Comparison of ENCODE assay signal across 8 mouse cellular contexts in genomic region chr14:52014271-52014760, GRCm38 (mm10). TPM values are rescaled to one million over a fixed set of nuclear protein-coding genes. Genes with fewer than 3 reads are reported as not detected.
DNase-seq lines count a peak whose midpoint lies in the region; ATAC-seq and TF ChIP-seq lines count a peak whose summit lies in the region.

No protein-coding gene starts in this region.

- peak overlapping the region; percentile 88 for H3K4me3 ChIP-seq in lung, adult 2 months (replicated peaks; ENCODE audit: extremely low read depth, low read depth, low read length)
- H3K4me3 ChIP-seq in forebrain, embryonic 11.5 days (ENCODE audit: low read depth, low read length), result peak overlapping the region; percentile 82
- peak overlapping the region; percentile 69 for H3K4me3 ChIP-seq in intestine, embryonic 16.5 days (ENCODE audit: low read length)
- H3K4me3 ChIP-seq in neural tube, embryonic 13.5 days, result peak overlapping the region; percentile 64

- TF ChIP-seq POLR2A in lung, adult 2 months (IDR thresholded peaks at IDR 0.05; ENCODE audit: borderline replicate concordance, extremely low read depth, low read depth, low read length), result no peak

- H3K9ac ChIP-seq in forebrain, embryonic 11.5 days (ENCODE audit: low read length), result peak overlapping the region; percentile 96
- H3K9ac ChIP-seq in intestine, embryonic 16.5 days (ENCODE audit: low read depth, low read length), result peak overlapping the region; percentile 80
- peak overlapping the region; percentile 91 for H3K9ac ChIP-seq in neural tube, embryonic 13.5 days

- DNase-seq in lung, adult 2 months, result no peak
- no peak for DNase-seq in lung, postnatal 4 days
- peak; percentile 89 for DNase-seq in forebrain, embryonic 11.5 days (ENCODE audit: low spot score)
- DNase-seq in spleen, postnatal 4 days (ENCODE audit: low spot score in 2 of 2), result no peak
- no peak for DNase-seq in adrenal gland, postnatal 4 days (ENCODE audit: low spot score in 2 of 2)
- DNase-seq in urinary bladder, adult 2 months (ENCODE audit: low spot score), result no peak

- no peaks in the 10 kb centered on the region for H3K27me3 ChIP-seq in forebrain, embryonic 11.5 days (ENCODE audit: control insufficient read depth, insufficient read depth, low read length)
- no peaks in the 10 kb centered on the region for H3K27me3 ChIP-seq in intestine, embryonic 16.5 days (replicated peaks; ENCODE audit: control insufficient read depth, insufficient read depth, low read length)
- no peaks in the 10 kb centered on the region for H3K27me3 ChIP-seq in neural tube, embryonic 13.5 days

- no peaks in the 10 kb centered on the region for H3K9me3 ChIP-seq in forebrain, embryonic 11.5 days (ENCODE audit: control insufficient read depth, low read length)
- no peaks in the 10 kb centered on the region for H3K9me3 ChIP-seq in intestine, embryonic 16.5 days (ENCODE audit: control insufficient read depth, low read length)
- H3K9me3 ChIP-seq in neural tube, embryonic 13.5 days, result no peaks in the 10 kb centered on the region

- no peak for TF ChIP-seq CTCF in lung, adult 2 months (IDR thresholded peaks at IDR 0.05; ENCODE audit: insufficient read depth, low read length)

- H3K27ac ChIP-seq in forebrain, embryonic 11.5 days (ENCODE audit: low read depth, low read length), result peak overlapping the region; percentile 100
- peak overlapping the region; percentile 95 for H3K27ac ChIP-seq in intestine, embryonic 16.5 days (ENCODE audit: low read length)
- peak overlapping the region; percentile 98 for H3K27ac ChIP-seq in neural tube, embryonic 13.5 days (replicated peaks)

- H3K4me1 ChIP-seq in lung, adult 2 months (ENCODE audit: control insufficient read depth, insufficient read depth, low read length), result peaks cover 11% of the 10 kb centered on the region
- peaks cover 49% of the 10 kb centered on the region for H3K4me1 ChIP-seq in forebrain, embryonic 11.5 days (replicated peaks; ENCODE audit: control insufficient read depth, insufficient read depth, low read length)
- H3K4me1 ChIP-seq in intestine, embryonic 16.5 days (ENCODE audit: control insufficient read depth, insufficient read depth, low read length), result peaks cover 42% of the 10 kb centered on the region
- H3K4me1 ChIP-seq in neural tube, embryonic 13.5 days (replicated peaks), result peaks cover 79% of the 10 kb centered on the region

- peak overlapping the region; percentile 76 for H3K4me2 ChIP-seq in forebrain, embryonic 11.5 days (ENCODE audit: low read depth, low read length, severe bottlenecking)
- H3K4me2 ChIP-seq in intestine, embryonic 16.5 days (ENCODE audit: low read depth, low read length), result peak overlapping the region; percentile 83
- H3K4me2 ChIP-seq in neural tube, embryonic 13.5 days, result peak overlapping the region; percentile 72

- no peaks in the 10 kb centered on the region for H3K36me3 ChIP-seq in forebrain, embryonic 11.5 days (ENCODE audit: control insufficient read depth, insufficient read depth, low read length)
- H3K36me3 ChIP-seq in intestine, embryonic 16.5 days (ENCODE audit: control insufficient read depth, insufficient read depth, low read length), result no peaks in the 10 kb centered on the region
- H3K36me3 ChIP-seq in neural tube, embryonic 13.5 days, result peaks cover 2% of the 10 kb centered on the region; the same call in 1 of the 2 replicates

- peak; percentile 5; the same call in 1 of the 2 replicates for ATAC-seq in forebrain, embryonic 11.5 days (replicated peaks; ENCODE audit: low FRiP score)
- peak; percentile 5 for ATAC-seq in intestine, embryonic 16.5 days
- no peak for ATAC-seq in neural tube, embryonic 13.5 days (ENCODE audit: low read depth)

- WGBS in lung, adult 2 months, result 5% methylated on average over 29 of the region's 80 CpGs
- WGBS in forebrain, embryonic 11.5 days, result 2% methylated on average over 16 of the region's 80 CpGs
- WGBS in intestine, embryonic 16.5 days, result 0% methylated on average over 2 of the region's 80 CpGs
- WGBS in neural tube, embryonic 13.5 days, result 0% methylated on average over 1 of the region's 80 CpGs

RNA-seq across cellular contexts. Expression of gene Tmem253, which starts 1.1 kb away (rescaled TPM):
- 0.58 and 0.69 TPM in 2 replicates for polyA plus RNA-seq in lung, adult 2 months (2012; rRNA removed)
- polyA plus RNA-seq in forebrain, embryonic 11.5 days (2014; fragmentation: Nextera tagmentation; extraction: Ambion mirVana), result 0.92 and 0.95 TPM in 2 replicates
- 99.0 and 118 TPM in 2 replicates for polyA plus RNA-seq in intestine, embryonic 16.5 days (2015; fragmentation: Nextera tagmentation; extraction: Ambion mirVana)
- not detected in 2 replicates for polyA plus RNA-seq in neural tube, embryonic 13.5 days (2015; fragmentation: Nextera tagmentation; extraction: Ambion mirVana)
- total RNA-seq in adrenal gland, postnatal 4 days (2021), result 1 to 10 TPM; 1.6 to 3.6 TPM
- 1.1 and 1.5 TPM in 2 replicates for polyA plus RNA-seq in urinary bladder, adult 2 months (2012; rRNA removed)

RNA-seq across cellular contexts. Expression of gene Zfp219, which starts 6.2 kb away (rescaled TPM):
- polyA plus RNA-seq in lung, adult 2 months (2012; rRNA removed), result 84.8 and 87.6 TPM in 2 replicates
- 105 and 116 TPM in 2 replicates for polyA plus RNA-seq in forebrain, embryonic 11.5 days (2014; fragmentation: Nextera tagmentation; extraction: Ambion mirVana)
- 19.7 and 20.5 TPM in 2 replicates for polyA plus RNA-seq in intestine, embryonic 16.5 days (2015; fragmentation: Nextera tagmentation; extraction: Ambion mirVana)
- 32.3 and 32.5 TPM in 2 replicates for polyA plus RNA-seq in neural tube, embryonic 13.5 days (2015; fragmentation: Nextera tagmentation; extraction: Ambion mirVana)
- 10 to 100 TPM; 84.4 to 84.6 TPM for total RNA-seq in adrenal gland, postnatal 4 days (2021)
- 105 and 107 TPM in 2 replicates for polyA plus RNA-seq in urinary bladder, adult 2 months (2012; rRNA removed)

RNA-seq across cellular contexts. Expression of gene Olfr221, which starts 27.9 kb away (rescaled TPM):
- polyA plus RNA-seq in lung, adult 2 months (2012; rRNA removed), result not detected in 2 replicates
- not detected in 2 replicates for polyA plus RNA-seq in forebrain, embryonic 11.5 days (2014; fragmentation: Nextera tagmentation; extraction: Ambion mirVana)
- not detected in 2 replicates for polyA plus RNA-seq in intestine, embryonic 16.5 days (2015; fragmentation: Nextera tagmentation; extraction: Ambion mirVana)
- not detected in 2 replicates for polyA plus RNA-seq in neural tube, embryonic 13.5 days (2015; fragmentation: Nextera tagmentation; extraction: Ambion mirVana)
- not detected for total RNA-seq in adrenal gland, postnatal 4 days (2021)
- polyA plus RNA-seq in urinary bladder, adult 2 months (2012; rRNA removed), result not detected in 2 replicates

RNA-seq across cellular contexts. Expression of gene Arhgef40, which starts 29.8 kb away (rescaled TPM):
- polyA plus RNA-seq in lung, adult 2 months (2012; rRNA removed), result 70.0 and 72.8 TPM in 2 replicates
- 93.3 and 99.7 TPM in 2 replicates for polyA plus RNA-seq in forebrain, embryonic 11.5 days (2014; fragmentation: Nextera tagmentation; extraction: Ambion mirVana)
- 52.0 and 53.0 TPM in 2 replicates for polyA plus RNA-seq in intestine, embryonic 16.5 days (2015; fragmentation: Nextera tagmentation; extraction: Ambion mirVana)
- 69.0 and 72.9 TPM in 2 replicates for polyA plus RNA-seq in neural tube, embryonic 13.5 days (2015; fragmentation: Nextera tagmentation; extraction: Ambion mirVana)
- total RNA-seq in adrenal gland, postnatal 4 days (2021), result 100 to 1,000 TPM; 102 to 110 TPM
- 44.4 and 53.8 TPM in 2 replicates for polyA plus RNA-seq in urinary bladder, adult 2 months (2012; rRNA removed)

Comparison
In these comparisons a context has a peak if more than half of its experiments do, and no peak if none do; other contexts are left out.
1. RNA of gene Tmem253, which starts 1.1 kb away (polyA plus RNA-seq): 99.0 to 118 TPM in intestine, embryonic 16.5 days; 1.1 to 1.5 TPM in urinary bladder, adult 2 months, 0.92 to 0.95 TPM in forebrain, embryonic 11.5 days, 0.58 to 0.69 TPM in lung, adult 2 months and not detected in neural tube, embryonic 13.5 days; every median in the first group is over 10 times any median in the second.
2. Peak in every context shown above with its lines, with median percentiles within 50 percentile points of each other: H3K4me3 ChIP-seq, H3K27ac ChIP-seq, H3K4me2 ChIP-seq and H3K9ac ChIP-seq.